Mouse (Mus musculus) kidney, adult 2 months (tissue): ENCODE measurements at regions not wholly inside any gene's neighbourhood (a gene's known extent, or its start where the extent isn't known, plus 50 kb on each side); places are given as distances from the start of the nearest gene placed in this dataset.

ENCODE experiments used
- CTCF ChIP-seq: fragments of 200-500 bp; conservative IDR thresholded peaks from 2 replicates; pipeline ENCODE4 v1.5.1; 2011; ENCODE audit warnings: low read depth, mild to moderate bottlenecking, control low read depth, low read length, moderate library complexity, mixed read lengths; ENCODE audit not compliant: insufficient read depth, insufficient read length
- POLR2A ChIP-seq: fragments of 200-500 bp; IDR thresholded peaks from one replicate; pipeline ENCODE4 v1.6.1; 2011; ENCODE audit warnings: low read depth, low read length, control low read depth

DNA sequence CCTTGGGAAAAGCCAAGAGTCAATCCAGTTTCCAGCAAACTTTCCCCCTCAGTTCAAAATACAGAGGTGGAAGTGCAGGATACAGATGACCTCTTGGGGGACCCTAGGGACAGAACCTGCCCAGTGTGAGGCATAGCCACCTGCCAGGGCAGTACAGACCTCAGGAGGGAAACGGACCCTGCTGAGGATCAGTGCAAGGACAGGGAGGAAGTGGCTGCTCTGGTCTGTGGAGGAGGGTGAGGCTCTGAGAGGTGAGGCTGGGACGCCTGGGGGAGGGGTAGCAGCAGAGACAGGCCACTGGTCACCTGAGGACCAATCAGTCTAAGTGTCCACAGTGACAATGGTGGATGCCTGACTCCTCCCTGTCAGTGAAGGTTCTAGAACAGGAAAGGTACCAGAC, 85.6 kb upstream of the Smad3 start:
- TF ChIP-seq CTCF = no peak
- no peak for TF ChIP-seq POLR2A
